Mouse (Mus musculus): Measurements from ENCODE around the gene Ccdc74a.

DNA sequence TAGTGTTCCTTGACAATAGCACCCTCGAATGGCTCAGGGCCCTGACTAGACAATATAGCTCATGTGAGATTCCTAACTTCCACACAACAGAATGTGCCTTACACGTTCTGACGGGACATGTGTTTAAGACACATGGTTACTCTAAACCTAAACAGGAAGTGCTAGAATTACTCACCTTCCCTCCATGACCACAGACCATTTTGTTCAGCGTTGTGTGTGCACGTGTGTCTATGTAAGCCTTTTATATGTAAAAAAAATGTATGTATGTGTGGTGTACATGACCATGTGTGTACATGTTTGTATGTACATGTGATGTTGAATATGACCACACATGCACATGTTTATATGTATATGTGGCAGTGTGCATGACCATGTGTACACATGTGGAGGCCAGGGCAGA lies 30.1 kb upstream of the Ccdc74a start:
- TF ChIP-seq CTCF (IDR thresholded peaks at IDR 0.05; ENCODE audit: control insufficient read depth, insufficient read depth, insufficient read length) = no peak
- no peak for TF ChIP-seq USF1 (IDR thresholded peaks at IDR 0.05; ENCODE audit: low read depth)
